Mouse (Mus musculus) lung, adult 2 months (tissue): ENCODE data around the gene Elovl7.

Experiments used
- CTCF ChIP-seq: fragments of 200-500 bp; IDR thresholded peaks from 2 replicates; pipeline ENCODE4 v1.5.1; 2011; ENCODE audit warnings: mild to moderate bottlenecking, low read length, control low read depth; ENCODE audit not compliant: insufficient read depth
- POLR2A ChIP-seq: fragments of 200-500 bp; IDR thresholded peaks from 2 replicates; pipeline ENCODE4 v1.6.1; 2011; ENCODE audit warnings: low read depth, mild to moderate bottlenecking, control low read depth, low read length, borderline replicate concordance; ENCODE audit errors: extremely low read depth

DNA sequence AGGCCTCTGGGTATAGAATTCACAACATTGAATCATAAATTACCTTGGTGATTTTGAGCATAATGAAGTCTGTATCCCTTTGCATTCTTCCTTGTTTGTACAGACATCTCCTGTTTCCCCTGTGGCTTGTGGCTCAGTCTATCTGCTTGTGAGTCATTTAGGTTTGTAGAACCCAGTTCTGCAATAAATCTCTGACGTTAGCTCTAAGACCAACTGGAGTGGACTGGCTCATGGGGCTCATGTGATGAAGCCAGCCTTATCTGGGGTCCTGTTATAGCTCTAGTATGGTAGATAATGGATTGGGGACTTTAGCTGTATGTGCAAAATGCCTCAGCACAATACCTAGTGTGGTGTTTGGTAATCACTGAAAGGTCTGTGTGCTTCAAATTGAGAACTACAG is 89.6 kb downstream of the Elovl7 start:
- TF ChIP-seq POLR2A (no peak), CTCF (no peak)
